Mouse (Mus musculus): ENCODE results near the gene Tns3. TPM values are rescaled to one million over a fixed set of nuclear protein-coding genes. Genes with fewer than 3 reads are reported as not detected.

Tns3 gene
- polyA plus RNA-seq, 1 experiment from 2014 or later: 75.4 TPM

- no peak for TF ChIP-seq CTCF (IDR thresholded peaks at IDR 0.05)
- ChIA-PET CTCF (interaction anchor here (2.4 kb wide), 1 partner anchor 21 kb away, joined by 7 read pairs; no protein-coding TSS in a partner anchor), POLR2A (interaction anchor here (1.5 kb wide), 1 partner anchor 12 kb away, joined by 4 read pairs; no protein-coding TSS in a partner anchor)
- H3K27me3 ChIP-seq: no peaks in the 10 kb centered on the region
- in situ Hi-C loops (cut with MboI; ENCODE audit: low pct_unique_long_range_greater_than_20kb): no loop called here
- ATAC-seq (no peak), DNase-seq (ENCODE audit: low read depth, low spot score) (no peak)
These were observed 27.7 kb downstream of the Tns3 start for GRCm38 (mm10) chr11:8636680-8637079.

GRCm38 (mm10) chr11:8635778-8636177 is 28.6 kb downstream of the Tns3 start:
- H3K27me3 ChIP-seq: no peaks in the 10 kb centered on the region
- ATAC-seq (no peak), DNase-seq (ENCODE audit: low read depth, low spot score) (no peak)
- in situ Hi-C loops (cut with MboI; ENCODE audit: low pct_unique_long_range_greater_than_20kb): no loop called here
- POLR2A ChIA-PET: no interaction called here
- no peak for TF ChIP-seq CTCF (IDR thresholded peaks at IDR 0.05)
- CTCF ChIA-PET: interaction anchor here (1.4 to 2.4 kb wide), 3 partner anchors 12 to 46 kb away, joined by 3 to 7 read pairs (median 6); no protein-coding TSS in a partner anchor

GRCm38 (mm10) chr11:8634728-8635410 is 29.5 kb downstream of the Tns3 start:
- TF ChIP-seq CTCF (IDR thresholded peaks at IDR 0.05): no peak
- POLR2A ChIA-PET: no interaction called here
- H3K27me3 ChIP-seq: no peaks in the 10 kb centered on the region
- CTCF ChIA-PET: interaction anchor here (1.4 to 2.4 kb wide), 3 partner anchors 13 to 45 kb away, joined by 3 to 7 read pairs (median 6); no protein-coding TSS in a partner anchor
- DNase-seq (ENCODE audit: low read depth, low spot score) (peak; percentile 96), ATAC-seq (peak; percentile 98)
- in situ Hi-C loops (cut with MboI; ENCODE audit: low pct_unique_long_range_greater_than_20kb): no loop called here

GRCm38 (mm10) chr11:8632163-8632562 is 32.2 kb downstream of the Tns3 start:
- DNase-seq (ENCODE audit: low read depth, low spot score) (no peak), ATAC-seq (no peak)
- in situ Hi-C loops (cut with MboI; ENCODE audit: low pct_unique_long_range_greater_than_20kb): no loop called here
- TF ChIP-seq CTCF (IDR thresholded peaks at IDR 0.05): no peak
- ChIA-PET POLR2A (no interaction called here), CTCF (no interaction called here)
- no peaks in the 10 kb centered on the region for H3K27me3 ChIP-seq

GRCm38 (mm10) chr11:8629862-8630390 is 34.4 kb downstream of the Tns3 start:
- no peak for ATAC-seq
- CTCF ChIA-PET: no interaction called here
- POLR2A ChIA-PET: interaction anchor here (0.5 kb wide), 1 partner anchor 130 kb away, joined by 3 read pairs; no protein-coding TSS in a partner anchor
- DNase-seq (ENCODE audit: low read depth, low spot score): no peak
- no peak for TF ChIP-seq CTCF (IDR thresholded peaks at IDR 0.05)
- in situ Hi-C loops (cut with MboI; ENCODE audit: low pct_unique_long_range_greater_than_20kb): loop anchor here (5.0 to 10.0 kb wide), 2 partner anchors 32 to 95 kb away; partner anchors contain the start of gene Tns3
- H3K27me3 ChIP-seq: no peaks in the 10 kb centered on the region

- ChIA-PET POLR2A (interaction anchor here (0.5 kb wide), 1 partner anchor 130 kb away, joined by 3 read pairs; no protein-coding TSS in a partner anchor), CTCF (interaction anchor here (0.7 kb wide), 1 partner anchor 11 kb away, joined by 3 read pairs; no protein-coding TSS in a partner anchor)
- H3K27me3 ChIP-seq: no peaks in the 10 kb centered on the region
- in situ Hi-C loops (cut with MboI; ENCODE audit: low pct_unique_long_range_greater_than_20kb): loop anchor here (5.0 to 10.0 kb wide), 2 partner anchors 33 to 95 kb away; partner anchors contain the start of gene Tns3
- no peak for TF ChIP-seq CTCF (IDR thresholded peaks at IDR 0.05)
- DNase-seq (ENCODE audit: low read depth, low spot score) (no peak), ATAC-seq (no peak)
These were observed 35.0 kb downstream of the Tns3 start for GRCm38 (mm10) chr11:8629326-8629725.

GRCm38 (mm10) chr11:8628846-8629253 is 35.5 kb downstream of the Tns3 start:
- ChIA-PET CTCF (interaction anchor here (0.7 kb wide), 1 partner anchor 12 kb away, joined by 3 read pairs; no protein-coding TSS in a partner anchor), POLR2A (no interaction called here)
- H3K27me3 ChIP-seq: no peaks in the 10 kb centered on the region
- no peak for TF ChIP-seq CTCF (IDR thresholded peaks at IDR 0.05)
- in situ Hi-C loops (cut with MboI; ENCODE audit: low pct_unique_long_range_greater_than_20kb): loop anchor here (5.0 to 10.0 kb wide), 2 partner anchors 33 to 94 kb away; partner anchors contain the start of gene Tns3
- peak; percentile 42 for ATAC-seq
- no peak for DNase-seq (ENCODE audit: low read depth, low spot score)

- ChIA-PET CTCF (interaction anchor here (1.0 kb wide), 1 partner anchor 35 kb away, joined by 4 read pairs; no protein-coding TSS in a partner anchor), POLR2A (no interaction called here)
- peak; percentile 54 for ATAC-seq
These were observed 37.2 kb downstream of the Tns3 start for GRCm38 (mm10) chr11:8627156-8627555.

GRCm38 (mm10) chr11:8626715-8627114 is 37.6 kb downstream of the Tns3 start:
- ATAC-seq (no peak), DNase-seq (ENCODE audit: low read depth, low spot score) (no peak)
- ChIA-PET POLR2A (no interaction called here), CTCF (interaction anchor here (1.5 kb wide), 1 partner anchor 27 kb away, joined by 3 read pairs; no protein-coding TSS in a partner anchor)
- TF ChIP-seq CTCF (IDR thresholded peaks at IDR 0.05): no peak
- in situ Hi-C loops (cut with MboI; ENCODE audit: low pct_unique_long_range_greater_than_20kb): loop anchor here (5.0 to 10.0 kb wide), 2 partner anchors 36 to 92 kb away; partner anchors contain the start of gene Tns3
- no peaks in the 10 kb centered on the region for H3K27me3 ChIP-seq

More at GRCm38 (mm10) chr11:8627156-8627555, 37.2 kb downstream of the Tns3 start:
- H3K27me3 ChIP-seq: no peaks in the 10 kb centered on the region
- peak; percentile 84 for DNase-seq (ENCODE audit: low read depth, low spot score)
- in situ Hi-C loops (cut with MboI; ENCODE audit: low pct_unique_long_range_greater_than_20kb): loop anchor here (5.0 to 10.0 kb wide), 2 partner anchors 35 to 92 kb away; partner anchors contain the start of gene Tns3
- no peak for TF ChIP-seq CTCF (IDR thresholded peaks at IDR 0.05)

- ChIA-PET CTCF (interaction anchor here (1.3 to 1.5 kb wide), 2 partner anchors 28 to 37 kb away, joined by 3 read pairs; no protein-coding TSS in a partner anchor), POLR2A (no interaction called here)
- in situ Hi-C loops (cut with MboI; ENCODE audit: low pct_unique_long_range_greater_than_20kb): loop anchor here (5.0 to 10.0 kb wide), 2 partner anchors 36 to 91 kb away; partner anchors contain the start of gene Tns3
- ATAC-seq (no peak), DNase-seq (ENCODE audit: low read depth, low spot score) (no peak)
- no peaks in the 10 kb centered on the region for H3K27me3 ChIP-seq
- TF ChIP-seq CTCF (IDR thresholded peaks at IDR 0.05): no peak
These were observed 38.3 kb downstream of the Tns3 start for GRCm38 (mm10) chr11:8625915-8626604.
